Mouse (Mus musculus): ENCODE measurements around the gene H2-D1. TPM values are rescaled to one million over a fixed set of nuclear protein-coding genes. Genes with fewer than 3 reads are reported as not detected.
"Not testable (repeated sequence)": the region's sequence is repeated elsewhere in the genome, so short reads cannot be mapped to it uniquely, and the experiment has no call there.

H2-D1 gene
- total RNA-seq, 1 experiment = 30.1 TPM

GRCm38 (mm10) chr17:35233114-35233980 is 29.2 kb upstream of the H2-D1 start, which contains the start of gene Atp6v1g2:
Gene Atp6v1g2, plus strand, starts transcription at chr17:35233660.
- DNase-seq (ENCODE audit: low read depth, low spot score) = no peak
- no peak for TF ChIP-seq ZC3H11A (IDR thresholded peaks at IDR 0.05; ENCODE audit: borderline replicate concordance, low read depth, low read length)
- TF ChIP-seq CHD2 (IDR thresholded peaks at IDR 0.05; ENCODE audit: low read depth, low read length) = no peak
- no peak for TF ChIP-seq HCFC1 (IDR thresholded peaks at IDR 0.05; ENCODE audit: borderline replicate concordance, insufficient read depth, low read length)
- in situ Hi-C loops (cut with MboI; ENCODE audit: low sequenced_read_pairs in 2 of 2, unreplicated experiment in 2 of 2) = loop anchor here (5.0 kb wide), 1 partner anchor 66 kb away; no protein-coding TSS in a partner anchor
- Histone ChIP-seq H3K9me3 (ENCODE audit: control insufficient read depth, insufficient read depth, low read depth, low read length) (no peaks in the 10 kb centered on the region), H3K27ac (ENCODE audit: insufficient read depth, low read depth, low read length, poor library complexity, severe bottlenecking) (no peak within 1 kb of the TSS), H3K4me1 (ENCODE audit: control insufficient read depth in 2 of 2, insufficient read depth in 2 of 2, low read length in 2 of 2, poor library complexity in 1 of 2) (peaks cover 0 to 2% of the 10 kb centered on the region in 2 experiments; a peak in 1 of 4 replicates), H3K4me3 (ENCODE audit: insufficient read depth in 1 of 2, low read depth in 1 of 2, low read length in 2 of 2, poor library complexity in 1 of 2, severe bottlenecking in 1 of 2) (peak within 1 kb of the TSS; percentile 74 to 76; a peak in 2 of 4 replicates), H3K9ac (ENCODE audit: insufficient read depth, low read depth, low read length, poor library complexity, severe bottlenecking) (peak within 1 kb of the TSS; percentile 35; the same call in 1 of the 2 replicates), H3K36me3 (ENCODE audit: control insufficient read depth, insufficient read depth, low read length, poor library complexity, severe bottlenecking) (peaks cover 19% of the 10 kb centered on the region)

- not testable (repeated sequence) for H3K27ac ChIP-seq (ENCODE audit: insufficient read depth, low read depth, low read length, poor library complexity, severe bottlenecking); DNase-seq (ENCODE audit: low read depth, low spot score); H3K4me1 ChIP-seq (ENCODE audit: control insufficient read depth in 2 of 2, insufficient read depth in 2 of 2, low read length in 2 of 2, poor library complexity in 1 of 2); H3K9ac ChIP-seq (ENCODE audit: insufficient read depth, low read depth, low read length, poor library complexity, severe bottlenecking); H3K4me3 ChIP-seq (ENCODE audit: insufficient read depth in 1 of 2, low read depth in 1 of 2, low read length in 2 of 2, poor library complexity in 1 of 2, severe bottlenecking in 1 of 2); H3K9me3 ChIP-seq (ENCODE audit: control insufficient read depth, insufficient read depth, low read depth, low read length)
- in situ Hi-C loops (cut with MboI; ENCODE audit: low sequenced_read_pairs in 2 of 2, unreplicated experiment in 2 of 2) = loop anchor here (5.0 kb wide), 1 partner anchor 67 kb away; no protein-coding TSS in a partner anchor
- peaks cover 16% of the 10 kb centered on the region for H3K36me3 ChIP-seq (ENCODE audit: control insufficient read depth, insufficient read depth, low read length, poor library complexity, severe bottlenecking)
Observed at GRCm38 (mm10) chr17:35234090-35234489, 28.4 kb upstream of the H2-D1 start.

GRCm38 (mm10) chr17:35234903-35235302 is 27.6 kb upstream of the H2-D1 start:
- DNase-seq (ENCODE audit: low read depth, low spot score) = no peak
- in situ Hi-C loops (cut with MboI; ENCODE audit: low sequenced_read_pairs in 2 of 2, unreplicated experiment in 2 of 2) = loop anchor here (5.0 kb wide), 1 partner anchor 68 kb away; no protein-coding TSS in a partner anchor
- no peak for TF ChIP-seq ZNF384 (IDR thresholded peaks at IDR 0.05; ENCODE audit: low read depth, low read length)
- TF ChIP-seq CHD2 (IDR thresholded peaks at IDR 0.05; ENCODE audit: low read depth, low read length) = no peak
- no peak for TF ChIP-seq MAFK (IDR thresholded peaks at IDR 0.05; ENCODE audit: insufficient read depth, low read depth, low read length)
- no peak for TF ChIP-seq ZC3H11A (IDR thresholded peaks at IDR 0.05; ENCODE audit: borderline replicate concordance, low read depth, low read length)
- no peak for TF ChIP-seq HCFC1 (IDR thresholded peaks at IDR 0.05; ENCODE audit: borderline replicate concordance, insufficient read depth, low read length)
- H3K4me1 ChIP-seq (ENCODE audit: control insufficient read depth in 2 of 2, insufficient read depth in 2 of 2, low read length in 2 of 2, poor library complexity in 1 of 2) = peaks cover 0 to 2% of the 10 kb centered on the region in 2 experiments; a peak in 1 of 4 replicates
- H3K36me3 ChIP-seq (ENCODE audit: control insufficient read depth, insufficient read depth, low read length, poor library complexity, severe bottlenecking) = peaks cover 9% of the 10 kb centered on the region; the same call in 1 of the 2 replicates
- peak overlapping the region; percentile 14; the same call in 1 of the 2 replicates for H3K27ac ChIP-seq (ENCODE audit: insufficient read depth, low read depth, low read length, poor library complexity, severe bottlenecking)
- H3K9me3 ChIP-seq (ENCODE audit: control insufficient read depth, insufficient read depth, low read depth, low read length) = no peaks in the 10 kb centered on the region
- peak overlapping the region; percentile 83 for H3K9ac ChIP-seq (ENCODE audit: insufficient read depth, low read depth, low read length, poor library complexity, severe bottlenecking)
- H3K4me3 ChIP-seq (ENCODE audit: insufficient read depth in 1 of 2, low read depth in 1 of 2, low read length in 2 of 2, poor library complexity in 1 of 2, severe bottlenecking in 1 of 2) = peak overlapping the region; percentile 74 to 76

GRCm38 (mm10) chr17:35235614-35236389 is 26.7 kb upstream of the H2-D1 start, which contains the start of gene Nfkbil1:
Gene Nfkbil1, minus strand, starts transcription at chr17:35235792.
- peak within 1 kb of the TSS; percentile 74 to 76 for H3K4me3 ChIP-seq (ENCODE audit: insufficient read depth in 1 of 2, low read depth in 1 of 2, low read length in 2 of 2, poor library complexity in 1 of 2, severe bottlenecking in 1 of 2)
- peak within 1 kb of the TSS; percentile 26 for H3K27ac ChIP-seq (ENCODE audit: insufficient read depth, low read depth, low read length, poor library complexity, severe bottlenecking)
- peaks cover 0 to 2% of the 10 kb centered on the region in 2 experiments; a peak in 1 of 4 replicates for H3K4me1 ChIP-seq (ENCODE audit: control insufficient read depth in 2 of 2, insufficient read depth in 2 of 2, low read length in 2 of 2, poor library complexity in 1 of 2)
- peaks cover 5% of the 10 kb centered on the region; the same call in 1 of the 2 replicates for H3K36me3 ChIP-seq (ENCODE audit: control insufficient read depth, insufficient read depth, low read length, poor library complexity, severe bottlenecking)
- TF ChIP-seq ZC3H11A (IDR thresholded peaks at IDR 0.05; ENCODE audit: borderline replicate concordance, low read depth, low read length) = no peak
- no peak for TF ChIP-seq CHD2 (IDR thresholded peaks at IDR 0.05; ENCODE audit: low read depth, low read length)
- peak; percentile 86 for TF ChIP-seq HCFC1 (IDR thresholded peaks at IDR 0.05; ENCODE audit: borderline replicate concordance, insufficient read depth, low read length)
- H3K9me3 ChIP-seq (ENCODE audit: control insufficient read depth, insufficient read depth, low read depth, low read length) = no peaks in the 10 kb centered on the region
- H3K9ac ChIP-seq (ENCODE audit: insufficient read depth, low read depth, low read length, poor library complexity, severe bottlenecking) = peak within 1 kb of the TSS; percentile 83
- DNase-seq (ENCODE audit: low read depth, low spot score) = peak; percentile 89
- in situ Hi-C loops (cut with MboI; ENCODE audit: low sequenced_read_pairs in 2 of 2, unreplicated experiment in 2 of 2) = no loop called here

All from ES-E14 (cell line).